Mouse (Mus musculus) MEL (cell line): ENCODE results near the gene Fuz. TPM values are rescaled to one million over a fixed set of nuclear protein-coding genes. Genes with fewer than 3 reads are reported as not detected.

Experiments used
- DNase-seq: peaks from one replicate; pipeline ENCODE4 v3.0.0; 2011; ENCODE audit warnings: low read depth, low spot score
- H3K27ac ChIP-seq: 2 replicates; pipeline ENCODE4 v1.5.1; 2012; ENCODE audit warnings: low read depth, mild to moderate bottlenecking, control low read depth, low read length, moderate library complexity; ENCODE audit not compliant: control insufficient read depth
- H3K27me3 ChIP-seq, 2 experiments: fragments of 150-350 bp in 1 of 2; sonication (generic) in 1 of 2; 2 replicates each; pipeline ENCODE4 v1.6.1; 2012; ENCODE audit warnings: low read length in 2 of 2, mild to moderate bottlenecking in 2 of 2, improper control_type of control experiment in 1 of 2, moderate library complexity in 1 of 2; ENCODE audit not compliant: insufficient read depth in 2 of 2, control insufficient read depth in 1 of 2
- H3K36me3 ChIP-seq, 2 experiments: 2 replicates each; pipeline ENCODE4 v1.6.1; 2012 to 2014; ENCODE audit warnings: low read length in 2 of 2, improper control_type of control experiment in 1 of 2, inconsistent platforms in 1 of 2, mild to moderate bottlenecking in 1 of 2; ENCODE audit not compliant: insufficient read depth in 2 of 2, control insufficient read depth in 1 of 2
- H3K4me1 ChIP-seq, 2 experiments: fragments of 150-350 bp in 1 of 2; sonication (generic) in 1 of 2; 2 replicates each; pipeline ENCODE4 v1.6.1; 2012; ENCODE audit warnings: low read length in 2 of 2, improper control_type of control experiment in 1 of 2, mild to moderate bottlenecking in 1 of 2; ENCODE audit not compliant: insufficient read depth in 2 of 2, control insufficient read depth in 1 of 2
- H3K4me3 ChIP-seq, 2 experiments: fragments of 150-350 bp in 1 of 2; sonication (generic) in 1 of 2; 2 replicates each; pipeline ENCODE4 v1.5.1; 2012; ENCODE audit warnings: low read depth in 2 of 2, low read length in 2 of 2, mild to moderate bottlenecking in 2 of 2, moderate library complexity in 2 of 2, control low read depth in 1 of 2, improper control_type of control experiment in 1 of 2; ENCODE audit not compliant: control insufficient read depth in 1 of 2, insufficient read depth in 1 of 2
- H3K79me2 ChIP-seq: 2 replicates; pipeline ENCODE4 v1.6.1; 2012; ENCODE audit warnings: mild to moderate bottlenecking, low read length, moderate library complexity; ENCODE audit not compliant: control insufficient read depth, poor library complexity, insufficient read depth
- H3K9ac ChIP-seq: 2 replicates; pipeline ENCODE4 v1.6.1; 2012; ENCODE audit warnings: low read depth, mild to moderate bottlenecking, control low read depth, low read length, moderate library complexity; ENCODE audit not compliant: control insufficient read depth, poor library complexity, severe bottlenecking
- H3K9me3 ChIP-seq: fragments of 150-350 bp; sonication (generic); replicated peaks from 2 replicates; pipeline ENCODE4 v1.6.1; 2012; ENCODE audit warnings: mild to moderate bottlenecking, low read length, improper control_type of control experiment, moderate library complexity; ENCODE audit not compliant: insufficient read depth
- BHLHE40 ChIP-seq: IDR thresholded peaks from 2 replicates; pipeline ENCODE4 v1.6.1; 2012; ENCODE audit warnings: low read depth, mild to moderate bottlenecking, inconsistent platforms, low read length, improper control_type of control experiment, borderline replicate concordance
- CHD1 ChIP-seq: IDR thresholded peaks from 2 replicates; pipeline ENCODE4 v1.6.1; 2012; ENCODE audit warnings: low read depth, mild to moderate bottlenecking, inconsistent platforms, low read length, improper control_type of control experiment
- CHD2 ChIP-seq: IDR thresholded peaks from 2 replicates; pipeline ENCODE4 v1.6.1; 2011; ENCODE audit warnings: low read length, improper control_type of control experiment
- CTCF ChIP-seq, 3 experiments: IDR thresholded peaks in 2 of 3; conservative IDR thresholded peaks in 1 of 3; 2 replicates each; pipeline ENCODE4 v1.5.1; 2011 to 2012; ENCODE audit warnings: low read length in 3 of 3, low read depth in 2 of 3, mild to moderate bottlenecking in 2 of 3, improper control_type of control experiment in 1 of 3, inconsistent platforms in 1 of 3, mixed read lengths in 1 of 3, moderate library complexity in 1 of 3; ENCODE audit not compliant: control insufficient read depth in 1 of 3, insufficient read depth in 1 of 3, poor library complexity in 1 of 3, severe bottlenecking in 1 of 3
- ELF1 ChIP-seq: IDR thresholded peaks from 2 replicates; pipeline ENCODE4 v1.6.1; 2014; ENCODE audit warnings: low read depth, mild to moderate bottlenecking, inconsistent platforms, low read length, improper control_type of control experiment, moderate library complexity
- GABPA ChIP-seq: IDR thresholded peaks from 2 replicates; pipeline ENCODE4 v1.6.1; 2012; ENCODE audit warnings: low read depth, mild to moderate bottlenecking, inconsistent platforms, low read length, improper control_type of control experiment, moderate library complexity
- GATA1 ChIP-seq: IDR thresholded peaks from 2 replicates; pipeline ENCODE4 v1.6.1; 2011; ENCODE audit warnings: low read depth, low read length, improper control_type of control experiment
- HCFC1 ChIP-seq: IDR thresholded peaks from 2 replicates; pipeline ENCODE4 v1.6.1; 2012; ENCODE audit warnings: low read depth, mild to moderate bottlenecking, inconsistent platforms, low read length, improper control_type of control experiment, moderate library complexity
- JUND ChIP-seq: IDR thresholded peaks from 2 replicates; pipeline ENCODE4 v1.6.1; 2011; ENCODE audit warnings: low read depth, mild to moderate bottlenecking, improper control_type of control experiment, low read length
- KAT2A ChIP-seq: conservative IDR thresholded peaks from 2 replicates; pipeline ENCODE4 v1.6.1; 2012; ENCODE audit warnings: low read depth, low read length, improper control_type of control experiment, inconsistent platforms
- MAFK ChIP-seq: IDR thresholded peaks from 2 replicates; pipeline ENCODE4 v1.6.1; 2011; ENCODE audit warnings: low read depth, mild to moderate bottlenecking, low read length, improper control_type of control experiment, borderline replicate concordance
- MAZ ChIP-seq: IDR thresholded peaks from 2 replicates; pipeline ENCODE4 v1.6.1; 2012; ENCODE audit warnings: low read depth, mild to moderate bottlenecking, inconsistent platforms, low read length, improper control_type of control experiment
- MEF2A ChIP-seq: IDR thresholded peaks from 2 replicates; pipeline ENCODE4 v1.6.1; 2014; ENCODE audit warnings: low read depth, mild to moderate bottlenecking, inconsistent platforms, low read length, improper control_type of control experiment; ENCODE audit not compliant: poor library complexity, insufficient replicate concordance, severe bottlenecking; ENCODE audit errors: extremely low read depth
- MXI1 ChIP-seq: IDR thresholded peaks from 2 replicates; pipeline ENCODE4 v1.6.1; 2011; ENCODE audit warnings: mild to moderate bottlenecking, low read depth, low read length, improper control_type of control experiment
- MYC ChIP-seq: IDR thresholded peaks from 2 replicates; pipeline ENCODE4 v1.6.1; 2011; ENCODE audit warnings: low read depth, mild to moderate bottlenecking, low read length, improper control_type of control experiment, moderate library complexity
- NELFE ChIP-seq: IDR thresholded peaks from 2 replicates; pipeline ENCODE4 v1.6.1; 2011; ENCODE audit warnings: low read depth, low read length, improper control_type of control experiment
- NRF1 ChIP-seq: IDR thresholded peaks from 2 replicates; pipeline ENCODE4 v1.6.1; 2014; ENCODE audit warnings: low read depth, mild to moderate bottlenecking, inconsistent platforms, low read length, improper control_type of control experiment, moderate library complexity; ENCODE audit not compliant: poor library complexity, insufficient read depth, severe bottlenecking
- POLR2A ChIP-seq, 2 experiments: IDR thresholded peaks; 2 replicates each; pipeline ENCODE4 v1.6.1; 2011 to 2012; ENCODE audit warnings: low read length in 2 of 2, mild to moderate bottlenecking in 2 of 2, control low read depth in 1 of 2, improper control_type of control experiment in 1 of 2, low read depth in 1 of 2, moderate library complexity in 1 of 2; ENCODE audit not compliant: control insufficient read depth in 1 of 2, insufficient read depth in 1 of 2, poor library complexity in 1 of 2
- POLR2AphosphoS5 ChIP-seq: IDR thresholded peaks from 2 replicates; pipeline ENCODE4 v1.6.1; 2012; ENCODE audit warnings: low read depth, borderline replicate concordance, mild to moderate bottlenecking, inconsistent platforms, low read length, moderate library complexity, mixed read lengths
- RCOR1 ChIP-seq: IDR thresholded peaks from 2 replicates; pipeline ENCODE4 v1.6.1; 2012; ENCODE audit warnings: low read depth, mild to moderate bottlenecking, inconsistent platforms, low read length, improper control_type of control experiment
- SIN3A ChIP-seq: IDR thresholded peaks from 2 replicates; pipeline ENCODE4 v1.6.1; 2012; ENCODE audit warnings: low read length, improper control_type of control experiment, inconsistent platforms
- SMC3 ChIP-seq: IDR thresholded peaks from 2 replicates; pipeline ENCODE4 v1.6.1; 2011; ENCODE audit warnings: low read depth, low read length, improper control_type of control experiment
- TAL1 ChIP-seq: IDR thresholded peaks from 2 replicates; pipeline ENCODE4 v1.6.1; 2012; ENCODE audit warnings: mild to moderate bottlenecking, inconsistent platforms, low read length, moderate library complexity, mixed read lengths
- TBP ChIP-seq: IDR thresholded peaks from 2 replicates; pipeline ENCODE4 v1.8.0; 2011; ENCODE audit warnings: low read depth, low read length, improper control_type of control experiment
- TCF12 ChIP-seq: IDR thresholded peaks from 2 replicates; pipeline ENCODE4 v1.6.1; 2014; ENCODE audit warnings: low read depth, mild to moderate bottlenecking, inconsistent platforms, low read length, improper control_type of control experiment, moderate library complexity
- UBTF ChIP-seq: IDR thresholded peaks from 2 replicates; pipeline ENCODE4 v1.6.1; 2012; ENCODE audit warnings: low read depth, mild to moderate bottlenecking, inconsistent platforms, low read length, improper control_type of control experiment, moderate library complexity, borderline replicate concordance; ENCODE audit not compliant: insufficient read depth
- USF1 ChIP-seq: IDR thresholded peaks from 2 replicates; pipeline ENCODE4 v1.6.1; 2014; ENCODE audit warnings: low read depth, mild to moderate bottlenecking, inconsistent platforms, low read length, improper control_type of control experiment, moderate library complexity
- USF2 ChIP-seq, 2 experiments: IDR thresholded peaks; 2 replicates each; pipeline ENCODE4 v1.6.1; 2011 to 2012; ENCODE audit warnings: improper control_type of control experiment in 2 of 2, low read length in 2 of 2, borderline replicate concordance in 1 of 2, inconsistent platforms in 1 of 2, low read depth in 1 of 2, mild to moderate bottlenecking in 1 of 2; ENCODE audit not compliant: insufficient read depth in 1 of 2
- ZMIZ1 ChIP-seq: IDR thresholded peaks from 2 replicates; pipeline ENCODE4 v1.6.1; 2012; ENCODE audit warnings: low read depth, mild to moderate bottlenecking, inconsistent platforms, low read length, improper control_type of control experiment, moderate library complexity
- ZNF384 ChIP-seq: IDR thresholded peaks from 2 replicates; pipeline ENCODE4 v1.6.1; 2012; ENCODE audit warnings: low read depth, mild to moderate bottlenecking, inconsistent platforms, low read length, improper control_type of control experiment
- polyA plus RNA-seq, 2 experiments: library from polyadenylated mRNA; stranded (reverse) in 1 of 2; unstranded in 1 of 2; fragments of >175 nt in 1 of 2; fragments of >200 nt in 1 of 2; gene quantifications; 2 replicates each; pipeline versions ENCODE4 v1.2.1 to v1.2.4; 2012; ENCODE audit warnings: low replicate concordance in 2 of 2, low read depth in 1 of 2; ENCODE audit not compliant: insufficient read length in 2 of 2, insufficient read depth in 1 of 2, missing spikeins in 1 of 2
- total RNA-seq: library from RNA; depleted of rRNA; stranded (reverse); fragments of 300-350 nt; gene quantifications from 2 replicates; pipeline ENCODE4 v1.2.3, GENCODE M21; 2012

Fuz gene
- total and polyA plus RNA-seq, 3 experiments = 9.4 to 18.1 TPM; not detected in 1

DNA sequence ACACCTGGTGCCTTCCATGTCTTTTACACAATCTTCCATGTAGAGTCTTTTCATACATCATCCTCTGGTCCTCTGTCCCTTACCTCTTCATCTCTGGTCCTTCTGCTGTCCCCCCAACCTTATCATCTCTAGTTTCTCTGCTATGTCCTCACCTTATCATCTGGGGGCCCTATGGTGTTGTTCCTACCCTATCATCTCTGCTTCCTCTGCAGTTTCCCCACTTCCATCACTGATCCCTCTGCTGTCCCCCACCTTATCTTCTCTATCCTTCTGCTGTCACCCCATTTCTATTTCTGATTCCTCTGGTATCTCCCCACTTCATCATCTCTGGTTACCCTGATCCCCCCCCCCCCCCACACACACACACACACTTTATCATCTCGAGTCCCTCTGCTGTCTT, 32.7 kb downstream of the Fuz start (continued):
- 0 out of 2 replicates have a peak, but pooled peaks have one; percentile 22 for TF ChIP-seq TBP
- TF ChIP-seq MEF2A = peak; percentile 88; the same call in 1 of the 2 replicates
- no peak for TF ChIP-seq NELFE
- TF ChIP-seq GABPA = no peak
- no peak for TF ChIP-seq USF2 (IDR thresholded peaks at IDR 0.05; ENCODE audit: borderline replicate concordance in 1 of 2, insufficient read depth in 1 of 2, low read depth in 1 of 2, low read length in 2 of 2)
- TF ChIP-seq BHLHE40 = no peak; the same call in 1 of the 2 replicates
- no peak for TF ChIP-seq SIN3A
- TF ChIP-seq CHD2 = no peak
- no peak for TF ChIP-seq MYC
- TF ChIP-seq MXI1 = no peak; the same call in 1 of the 2 replicates
- no peak for TF ChIP-seq ELF1
- TF ChIP-seq UBTF = no peak
- TF ChIP-seq GATA1 = peak; percentile 86
- TF ChIP-seq ZNF384 = no peak
- no peak for TF ChIP-seq CTCF (IDR thresholded peaks at IDR 0.05 in 2 of 3, conservative IDR thresholded peaks at IDR 0.05 in 1 of 3; ENCODE audit: control insufficient read depth in 1 of 3, insufficient read depth in 1 of 3, low read depth in 2 of 3, low read length in 3 of 3, poor library complexity in 1 of 3, severe bottlenecking in 1 of 3)

DNA sequence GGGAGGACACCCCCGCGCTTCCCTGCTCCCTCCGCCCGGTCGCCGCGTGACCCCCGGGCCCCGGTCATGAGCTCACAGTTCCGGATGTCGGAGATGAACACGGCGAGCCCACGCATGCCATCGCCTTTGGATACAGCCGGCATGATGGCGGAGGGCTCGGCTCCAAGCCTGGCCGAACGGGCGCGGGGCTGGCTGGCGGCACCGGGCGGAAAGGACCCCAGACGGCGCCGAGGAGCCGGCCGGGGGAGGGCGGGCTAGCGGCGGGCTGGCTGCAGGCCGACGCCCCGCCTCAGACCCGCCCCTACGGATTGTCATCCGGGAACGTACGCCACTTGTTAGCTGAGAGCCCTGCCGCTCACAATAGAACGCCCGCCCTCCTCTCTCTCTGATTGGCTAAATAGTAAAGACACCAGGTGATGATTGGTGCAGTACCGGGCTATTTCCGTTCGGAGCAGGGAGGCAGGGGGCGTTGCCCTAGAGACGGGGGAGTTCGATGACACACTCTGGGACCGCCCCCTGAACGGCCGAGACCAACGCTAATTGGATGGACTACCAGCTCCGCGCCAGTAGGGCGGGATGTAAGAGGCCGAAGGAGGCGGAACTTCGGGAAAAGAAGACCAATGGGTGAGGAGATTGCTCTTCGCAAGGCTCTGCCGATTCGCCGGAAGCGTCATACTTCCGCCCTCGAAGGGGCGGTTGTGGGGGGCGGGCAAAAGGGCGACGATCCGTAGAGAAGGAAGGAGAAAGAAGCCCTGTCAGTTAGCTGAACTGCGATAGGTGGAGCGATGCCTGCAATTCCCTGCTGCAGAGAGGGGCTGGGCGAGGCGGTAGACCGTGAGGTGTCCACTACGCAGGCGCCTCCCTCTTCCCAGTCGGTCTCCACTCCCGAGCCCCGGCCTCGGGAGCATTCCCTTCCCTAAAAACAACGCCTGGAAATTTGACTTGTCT, 33.6 kb downstream of the Fuz start, which contains the start of gene Ap2a1:
TSS of gene Ap2a1 (minus strand) at position 293 of the 948 bp plus-strand sequence.
- Histone ChIP-seq H3K27ac (peak within 1 kb of the TSS; percentile 63), H3K79me2 (peaks cover 15% of the 10 kb centered on the region), H3K4me1 (peaks cover 7 to 12% of the 10 kb centered on the region in 2 experiments), H3K4me3 (peak within 1 kb of the TSS; percentile 73 to 92), H3K27me3 (peaks cover 0 to 2% of the 10 kb centered on the region in 2 experiments; a peak in 1 of 4 replicates), H3K9ac (peak within 1 kb of the TSS; percentile 96), H3K9me3 (no peaks in the 10 kb centered on the region), H3K36me3 (peaks cover 0 to 16% of the 10 kb centered on the region in 2 experiments; a peak in 2 of 4 replicates)
- no peak for TF ChIP-seq RCOR1
- no peak for TF ChIP-seq USF1
- no peak for TF ChIP-seq SMC3
- no peak for TF ChIP-seq CHD1
- no peak for TF ChIP-seq GABPA
- TF ChIP-seq CHD2 = peak; percentile 87
- peak; percentile 62 for TF ChIP-seq SIN3A
- no peak for TF ChIP-seq TAL1
- TF ChIP-seq ELF1 = peak; percentile 97
- peak; percentile 89 for TF ChIP-seq HCFC1
- TF ChIP-seq UBTF = 0 out of 2 replicates have a peak, but pooled peaks have one; percentile 48
- TF ChIP-seq BHLHE40 = no peak
- no peak for TF ChIP-seq MAFK
- peak; percentile 50 to 75; a peak in 2 of 4 replicates for TF ChIP-seq POLR2A (IDR thresholded peaks at IDR 0.05; ENCODE audit: control insufficient read depth in 1 of 2, insufficient read depth in 1 of 2, low read depth in 1 of 2, low read length in 2 of 2, poor library complexity in 1 of 2)
- TF ChIP-seq NELFE = peak; percentile 77
- peak; percentile 8; the same call in 1 of the 2 replicates for TF ChIP-seq TCF12
- TF ChIP-seq TBP = peak; percentile 69
- TF ChIP-seq ZMIZ1 = peak; percentile 75; the same call in 1 of the 2 replicates
- TF ChIP-seq NRF1 = peak; percentile 77
- peak; percentile 67; the same call in 1 of the 2 replicates for TF ChIP-seq KAT2A
- 0 out of 2 replicates have a peak, but pooled peaks have one; percentile 38 for TF ChIP-seq MAZ
- peak; percentile 35; the same call in 1 of the 2 replicates for TF ChIP-seq MXI1
- TF ChIP-seq JUND = no peak
- TF ChIP-seq POLR2AphosphoS5 = no peak
- DNase-seq = peak; percentile 100
